Mouse (Mus musculus): ENCODE data around the gene Tm2d3.

The Tm2d3 gene

DNA sequence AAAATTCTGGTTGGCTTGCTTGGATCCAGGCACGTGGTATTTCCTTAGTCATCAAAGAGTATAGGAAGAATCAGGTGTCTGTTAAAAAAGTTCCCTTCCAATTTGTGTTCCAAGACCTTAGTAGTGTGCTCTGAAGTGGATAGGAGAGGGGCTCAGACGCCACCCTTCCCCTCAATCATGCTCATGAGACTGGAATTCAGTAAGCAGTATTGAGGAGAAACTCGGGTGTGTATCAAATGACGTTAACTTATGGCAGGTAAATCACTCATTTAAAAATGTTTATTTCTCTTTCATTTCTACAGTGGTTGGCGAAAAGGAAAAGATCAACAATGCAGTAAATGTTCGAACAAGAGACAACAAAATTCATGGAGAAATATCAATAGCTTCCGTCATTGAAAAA lies at the start of gene Tm2d3:
TSS of gene Tm2d3 (plus strand) at position 301 of the 400 bp plus-strand sequence.
- no peak for DNase-seq

DNA sequence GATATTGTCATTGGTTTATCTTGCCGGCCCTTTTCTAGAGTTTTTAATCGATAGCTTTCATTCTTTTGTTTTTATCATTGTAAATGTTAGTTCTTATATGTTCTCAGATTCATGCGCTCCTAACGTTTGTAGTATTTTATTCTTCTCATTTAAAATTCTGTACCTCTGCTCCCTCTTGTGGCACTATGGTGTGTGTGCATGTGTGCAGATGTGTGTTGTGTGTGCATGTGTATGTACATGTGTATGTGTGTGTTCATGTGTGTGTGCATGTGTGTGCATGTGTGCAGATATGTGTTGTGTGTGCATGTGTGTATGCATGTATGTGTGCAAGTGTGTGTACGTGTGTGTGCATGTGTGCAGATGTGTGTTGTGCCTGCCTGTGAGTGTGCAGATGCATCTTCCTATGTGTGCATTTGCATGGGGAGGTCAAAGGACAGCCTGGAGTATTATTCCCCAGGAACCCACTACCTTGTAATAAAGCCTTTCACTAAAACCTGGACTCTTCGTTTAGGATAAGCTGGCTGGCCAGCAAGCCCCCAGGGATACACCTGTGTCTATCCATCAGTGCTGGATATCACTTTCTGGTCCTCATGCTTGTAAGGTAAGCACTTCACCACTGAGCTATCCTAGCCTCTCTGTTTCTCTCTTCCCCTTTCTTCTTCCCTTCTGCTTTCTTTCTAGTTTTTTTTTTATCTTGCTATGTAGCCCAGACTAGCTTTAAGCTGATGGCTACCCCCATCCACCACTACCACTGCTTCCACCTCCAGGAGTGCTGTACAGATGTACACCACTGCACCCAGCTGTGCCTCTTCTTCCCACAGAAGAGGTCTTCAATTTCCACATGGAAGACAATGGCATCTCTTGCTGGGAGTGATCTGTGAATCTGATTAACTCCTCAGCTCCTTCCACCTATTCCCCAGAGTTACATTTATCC lies 48.3 kb upstream of the Tm2d3 start:
- DNase-seq, result no peak

DNA sequence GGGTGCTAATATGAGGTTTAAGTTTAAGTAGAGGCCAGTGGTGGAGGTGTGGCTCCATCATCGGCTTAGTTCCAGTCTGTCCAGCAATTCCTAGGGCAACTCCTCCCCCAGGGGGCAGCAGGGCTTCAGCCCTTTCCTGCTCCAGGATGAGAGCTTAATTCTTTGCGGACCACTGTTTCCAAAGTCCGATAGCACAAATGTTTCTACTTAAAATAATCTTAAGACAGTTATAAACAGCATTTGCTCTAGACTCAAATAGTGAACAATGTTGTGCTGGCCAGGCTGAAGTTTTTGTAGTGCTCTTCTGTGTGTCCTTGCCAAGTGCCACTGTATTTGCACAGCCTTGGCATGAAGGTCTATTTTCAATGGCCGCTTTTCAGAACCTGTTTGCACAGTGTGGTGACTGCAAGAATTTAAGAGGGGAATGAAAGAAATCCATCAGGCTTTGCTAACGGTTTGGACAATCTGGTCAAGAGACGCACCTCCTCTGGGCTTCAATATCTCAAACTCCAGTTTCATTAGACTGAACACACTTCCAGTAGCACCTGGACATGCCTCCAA lies 47.0 kb upstream of the Tm2d3 start:
- peak; percentile 7 to 19 for DNase-seq

DNA sequence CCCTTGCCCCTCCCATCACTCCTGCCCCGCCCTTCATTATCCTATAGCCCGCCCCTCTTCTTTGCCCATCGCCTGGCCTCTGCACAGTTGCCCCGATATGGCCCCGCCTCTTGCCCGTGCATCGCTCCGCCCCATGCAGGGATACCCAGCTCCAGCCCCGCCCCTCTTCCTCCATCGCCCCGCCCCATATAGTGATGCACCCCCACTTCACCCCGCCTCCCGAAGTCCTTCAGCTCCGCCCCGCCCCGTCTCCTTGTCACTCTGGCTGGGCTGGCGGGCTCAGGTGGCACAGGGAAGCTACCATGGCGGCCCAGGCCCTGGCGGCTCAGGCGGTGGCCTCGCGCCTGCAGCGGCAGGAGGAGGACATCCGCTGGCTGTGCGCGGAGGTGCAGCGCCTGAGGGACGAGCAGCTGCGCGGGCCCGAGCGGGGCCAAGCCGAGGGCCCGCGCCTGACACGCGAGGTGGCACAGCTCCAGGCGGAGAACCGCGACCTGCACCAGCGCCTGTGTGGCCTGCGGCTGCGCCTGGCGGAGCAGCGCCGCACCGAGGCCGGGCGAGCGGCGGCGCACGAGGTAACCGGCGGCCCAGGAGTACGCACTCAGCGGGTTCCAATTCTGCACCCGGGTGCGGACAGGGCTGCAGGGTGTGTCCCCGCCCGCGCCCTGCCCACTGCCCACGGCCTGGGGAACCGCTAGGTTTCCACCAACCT lies 46.2 kb upstream of the Tm2d3 start, which contains the start of gene Tarsl2:
TSS of gene Tarsl2 (plus strand) at position 256 of the 709 bp plus-strand sequence.
- peak; percentile 98 to 99 for DNase-seq

DNA sequence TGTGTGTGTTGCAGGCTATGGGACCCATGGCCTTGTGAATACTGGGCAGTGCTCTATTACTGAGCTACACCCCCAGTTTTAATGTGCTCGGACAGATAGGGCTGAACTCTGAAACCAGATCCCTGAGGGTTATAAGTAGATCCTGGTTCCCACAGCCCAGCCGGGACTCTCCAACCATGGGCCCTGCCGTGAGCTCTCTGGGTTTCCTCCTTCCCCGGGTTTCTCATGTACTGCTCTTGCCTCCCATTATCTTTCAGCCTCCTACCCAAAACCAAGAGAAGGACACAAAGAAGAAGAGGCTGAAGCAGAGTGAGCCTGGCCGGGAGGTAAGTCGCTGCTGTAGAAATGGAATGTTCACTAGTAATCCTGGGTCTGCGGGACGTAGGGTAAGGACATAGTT lies 45.0 kb upstream of the Tm2d3 start:
- DNase-seq, result no peak

DNA sequence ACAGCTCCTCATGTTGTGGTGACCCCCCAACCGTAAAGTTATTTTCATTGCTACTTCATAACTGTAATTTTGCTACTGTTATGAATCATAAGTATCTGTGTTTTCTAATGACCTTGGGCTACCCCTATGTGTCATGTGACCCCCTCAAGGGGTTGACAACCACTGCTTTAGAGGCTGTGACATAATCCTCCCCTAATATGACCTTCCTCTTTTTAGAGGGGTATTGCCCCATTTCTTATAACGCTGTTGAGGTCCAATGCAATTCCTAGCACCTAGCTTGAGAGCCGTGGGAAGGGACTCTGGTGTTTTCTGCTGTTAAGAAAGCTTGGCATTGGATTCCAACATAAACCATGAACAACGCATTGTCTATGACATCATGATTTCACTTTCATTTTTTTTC lies 40.3 kb upstream of the Tm2d3 start:
- DNase-seq, result no peak

DNA sequence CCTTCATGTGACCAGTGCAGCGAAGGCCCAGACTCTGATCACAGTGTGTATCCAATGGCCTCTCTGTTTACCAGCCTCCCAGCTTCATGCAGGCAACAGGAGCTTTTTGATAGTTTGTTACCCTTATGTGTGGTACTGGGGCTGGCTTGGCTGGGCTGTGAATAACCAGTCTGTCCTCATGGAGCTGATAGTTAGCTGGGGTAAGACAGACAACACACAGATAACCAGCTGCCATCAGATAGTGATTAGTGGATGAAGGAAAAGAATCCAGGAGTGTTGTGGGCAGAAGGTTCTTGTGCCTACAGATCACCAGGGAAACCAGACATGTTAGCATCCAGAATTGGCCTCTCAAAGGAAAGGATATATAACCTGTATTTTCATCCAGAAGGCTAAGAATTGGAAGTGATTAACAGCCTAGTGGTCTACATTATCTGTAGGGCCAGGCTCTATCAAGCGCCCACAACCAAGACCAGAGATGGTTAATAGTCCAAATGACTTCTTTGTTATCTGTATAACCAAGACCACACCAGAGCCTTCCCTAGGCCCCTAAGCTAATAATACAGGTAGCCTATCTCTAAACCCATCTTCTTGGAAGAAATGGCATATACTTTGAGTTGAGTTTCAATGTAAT lies 33.4 kb upstream of the Tm2d3 start:
- DNase-seq, result no peak

DNA sequence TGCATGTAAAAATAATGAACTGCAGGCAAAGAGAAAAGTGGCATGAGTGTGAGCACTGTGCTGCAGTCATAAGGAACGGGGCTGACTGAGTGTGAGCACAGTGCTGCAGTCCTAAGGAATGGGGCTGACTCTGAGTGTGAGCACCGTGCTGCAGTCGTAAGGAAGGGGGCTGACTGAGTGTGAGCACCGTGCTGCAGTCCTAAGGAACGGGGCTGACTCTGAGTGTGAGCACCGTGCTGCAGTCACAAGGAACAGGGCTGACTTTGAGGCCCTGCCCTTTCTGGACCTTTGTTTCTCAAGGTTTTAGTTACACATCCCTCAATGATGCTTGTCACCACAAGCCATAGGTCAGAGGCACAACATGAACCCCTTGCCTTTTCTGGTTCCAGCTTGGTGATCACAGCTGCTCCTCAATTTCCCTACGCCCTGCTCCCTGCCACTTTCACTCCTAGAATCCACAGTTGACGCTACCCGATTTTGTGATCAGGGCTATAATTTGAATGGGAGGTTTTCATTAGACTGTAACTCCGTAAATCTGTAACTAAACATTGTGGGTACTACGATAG lies 27.7 kb upstream of the Tm2d3 start:
- no peak for DNase-seq

DNA sequence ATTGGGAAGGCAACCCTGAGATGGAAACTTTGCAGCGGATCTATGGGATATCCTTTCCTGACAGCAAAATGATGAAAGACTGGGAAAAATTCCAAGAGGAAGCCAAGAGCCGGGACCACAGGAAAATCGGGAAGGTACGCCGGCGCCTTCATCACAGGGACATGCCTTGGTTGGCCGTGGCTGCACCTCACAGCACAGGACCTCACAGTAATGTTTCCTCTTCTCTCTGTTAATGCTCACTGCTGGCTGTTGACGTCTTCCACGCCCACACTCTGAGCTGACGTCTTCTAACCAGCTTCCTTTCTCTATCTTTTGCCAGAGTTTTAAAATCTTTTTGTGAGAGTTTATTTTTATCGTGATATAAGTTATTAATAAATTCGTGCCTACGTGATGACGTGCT lies 27.1 kb upstream of the Tm2d3 start:
- no peak for DNase-seq

DNA sequence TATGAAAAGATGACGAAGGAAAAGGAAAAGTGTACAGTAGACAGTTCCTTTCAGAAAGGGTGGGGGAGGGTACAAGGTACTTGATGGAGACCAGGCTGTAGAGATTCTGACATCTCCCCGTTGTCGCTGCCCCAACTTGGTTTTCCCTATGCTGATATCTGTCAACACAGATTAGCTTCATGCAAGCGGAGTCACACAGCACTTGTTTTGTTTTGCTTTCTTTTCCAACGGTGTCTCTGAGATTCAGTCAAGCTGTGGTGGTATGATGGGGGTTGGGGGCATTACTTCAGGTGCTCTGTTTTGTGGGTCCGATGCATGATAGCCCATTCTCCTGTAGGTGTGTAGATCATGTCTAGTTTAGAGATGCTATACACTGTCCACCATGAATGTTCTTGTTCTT lies 23.5 kb upstream of the Tm2d3 start:
- DNase-seq, result no peak

DNA sequence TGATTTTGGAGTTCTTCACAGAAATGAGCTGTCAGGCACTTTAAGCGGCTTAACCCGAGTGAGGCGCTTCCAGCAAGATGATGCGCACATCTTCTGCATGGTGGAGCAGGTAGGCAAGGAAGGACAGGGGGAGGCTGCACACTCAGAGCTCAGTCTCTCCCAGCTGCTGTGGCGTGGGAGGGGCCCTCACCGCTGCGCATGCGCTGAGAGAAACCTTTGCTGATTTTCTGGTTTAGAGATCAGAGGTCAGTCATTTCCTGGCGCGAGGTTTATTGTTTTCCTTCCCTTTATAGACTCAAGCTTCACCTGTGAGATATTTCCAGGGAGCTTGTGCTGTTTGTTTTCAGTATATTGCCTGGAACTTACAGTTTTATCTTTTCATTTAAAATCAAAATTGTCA lies 12.9 kb upstream of the Tm2d3 start:
- DNase-seq, result no peak

DNA sequence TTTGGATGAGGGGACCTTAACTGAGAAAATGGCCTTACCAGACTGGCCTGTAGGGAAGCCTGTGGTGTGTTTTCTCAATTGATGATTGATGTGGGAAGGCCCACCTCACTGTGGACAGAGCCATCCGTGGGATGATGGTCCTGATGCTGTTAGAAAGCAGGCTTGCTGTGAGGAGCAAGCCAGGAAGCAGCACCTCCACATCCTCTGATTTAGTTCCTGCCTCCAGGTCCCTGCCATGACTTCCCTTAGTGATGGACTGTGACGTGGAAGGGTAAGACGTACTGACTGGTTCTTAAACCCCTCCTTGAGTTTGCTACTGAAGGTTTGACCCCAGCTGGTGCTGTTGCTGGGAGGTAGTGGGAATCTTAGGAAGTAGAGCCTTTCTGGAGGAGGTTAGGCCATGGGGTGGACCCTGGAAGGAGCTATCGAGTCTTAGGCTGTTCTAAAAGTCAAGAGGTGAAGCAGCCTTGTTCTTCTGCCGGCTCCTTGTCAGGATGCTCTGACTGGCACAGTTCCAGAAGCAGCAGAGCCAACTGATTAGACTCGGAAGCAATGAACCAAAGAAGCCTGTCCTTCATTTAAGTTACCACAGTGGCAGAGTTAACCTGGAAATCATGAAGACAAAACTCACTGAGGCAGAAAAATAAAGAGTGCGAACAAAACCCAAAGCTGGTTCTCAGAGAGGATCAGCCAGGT lies 11.9 kb upstream of the Tm2d3 start:
- DNase-seq, result no peak

DNA sequence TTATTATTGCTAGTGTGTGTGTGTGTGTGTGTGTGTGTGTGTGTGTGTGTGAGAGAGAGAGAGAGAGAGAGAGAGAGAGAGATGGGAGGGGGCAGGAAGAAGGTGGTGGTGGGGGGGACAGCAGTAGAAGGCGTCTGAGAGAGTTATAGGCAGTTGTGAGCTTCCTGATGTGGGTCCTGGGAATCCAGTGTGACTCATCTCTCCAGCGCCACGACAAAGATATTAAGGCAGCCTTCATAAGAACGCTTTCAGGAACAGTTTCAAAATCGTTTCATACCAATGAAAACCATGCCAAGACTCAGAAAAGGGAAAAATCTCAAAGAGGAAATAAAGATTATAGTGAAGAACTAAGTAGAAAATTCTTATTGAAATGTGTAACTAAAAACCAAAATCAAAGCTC lies 9.8 kb upstream of the Tm2d3 start:
- no peak for DNase-seq

DNA sequence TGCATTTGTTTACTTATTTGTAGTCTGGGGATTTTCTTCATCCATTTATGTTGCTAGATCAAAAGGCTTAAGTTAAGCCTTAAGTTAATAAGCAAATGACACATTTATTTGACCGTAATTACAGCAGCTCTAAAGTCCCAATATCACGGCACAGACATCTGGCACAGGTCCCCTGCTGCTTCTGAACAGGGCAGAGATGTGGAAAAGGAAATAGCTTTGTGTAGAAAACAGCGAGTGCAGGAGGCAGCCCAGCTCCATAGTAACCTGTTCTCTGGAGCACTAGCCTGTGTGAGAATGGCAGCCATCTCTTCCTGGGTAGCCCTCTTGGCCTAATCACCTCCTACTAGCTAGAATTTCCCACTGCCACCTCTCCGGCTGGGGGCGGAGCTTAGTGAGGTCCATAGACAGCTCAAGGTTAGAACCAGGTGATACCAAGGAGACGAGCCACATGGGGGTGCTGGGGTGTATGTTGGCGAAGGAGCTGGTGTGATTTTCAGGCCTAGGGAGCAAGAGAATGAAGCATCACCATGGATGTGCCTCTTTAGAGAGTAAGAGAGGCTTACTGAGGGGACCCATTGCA lies 6.6 kb upstream of the Tm2d3 start:
- no peak for DNase-seq

DNA sequence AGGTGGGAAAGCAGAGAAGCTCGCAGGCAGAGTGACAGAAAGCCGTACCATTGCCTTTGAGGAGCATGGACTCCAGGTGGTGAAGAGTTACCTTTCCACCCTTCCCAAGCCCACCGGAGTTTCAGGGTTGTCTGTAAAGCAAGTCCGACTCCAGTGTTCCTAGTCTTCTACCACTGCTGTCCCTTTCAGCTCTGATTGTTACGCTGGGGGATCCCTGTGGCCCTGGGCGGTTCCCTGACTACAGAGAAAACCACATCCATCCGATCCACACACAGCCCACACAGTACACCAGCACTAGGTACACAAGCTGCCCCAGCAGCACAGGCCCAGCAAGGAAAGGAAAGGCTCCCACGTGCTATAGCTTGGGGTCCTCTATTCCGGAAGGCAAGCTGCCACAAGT lies 4.3 kb upstream of the Tm2d3 start:
- no peak for DNase-seq

DNA sequence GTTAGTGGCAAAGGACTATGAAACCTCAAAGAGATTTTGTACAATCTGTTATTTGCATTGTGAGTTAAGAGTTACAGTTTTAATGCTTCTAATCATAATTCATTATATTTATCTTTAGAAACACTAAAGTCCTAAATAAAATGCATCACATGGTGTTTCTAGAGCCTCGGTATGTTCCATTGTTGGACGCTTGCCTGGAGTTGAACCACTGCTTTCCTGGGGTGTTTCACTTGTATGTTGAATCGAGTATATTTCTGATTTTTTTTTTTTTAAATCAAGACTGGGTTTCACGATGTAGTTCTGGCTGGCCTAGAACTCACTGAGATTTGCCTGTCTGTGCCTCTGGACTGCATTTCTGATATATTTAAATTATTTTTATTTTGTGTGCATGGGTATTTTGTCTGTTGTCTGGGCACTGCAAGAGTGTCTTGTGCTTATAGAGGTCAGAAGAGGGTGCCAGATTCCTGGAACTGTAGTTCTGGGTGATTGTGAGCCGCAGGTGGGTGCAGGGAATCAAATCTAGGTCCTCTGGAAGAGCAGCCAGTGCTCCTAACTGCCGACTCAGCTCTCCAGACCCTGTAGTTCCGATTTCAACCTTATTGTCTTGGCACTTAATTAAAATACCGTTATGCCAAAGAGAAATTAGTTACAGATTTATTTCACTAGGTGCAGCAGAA lies 1.1 kb downstream of the Tm2d3 start:
- DNase-seq, result no peak

DNA sequence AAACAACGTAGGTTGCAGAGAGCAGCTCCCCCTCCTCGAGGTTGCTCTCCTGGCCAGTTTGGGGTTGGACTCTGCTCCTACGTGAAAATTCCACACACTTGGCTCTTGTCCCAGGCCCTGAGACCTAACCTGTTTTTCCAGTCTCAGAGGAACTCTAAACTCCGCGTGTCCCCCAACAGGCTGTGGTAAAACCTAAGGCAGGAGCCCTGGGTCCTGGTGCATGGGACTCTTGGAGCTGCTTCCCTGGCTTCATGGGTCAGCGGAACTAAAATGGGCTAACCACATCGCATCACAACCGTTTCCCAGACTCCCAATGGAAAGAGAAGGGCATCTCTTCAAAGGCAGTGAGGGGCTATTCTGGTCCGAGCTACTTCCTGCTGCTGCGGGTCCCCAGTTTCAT lies 1.9 kb downstream of the Tm2d3 start:
- DNase-seq, result peak in 1 of 2 experiments; percentile 46

DNA sequence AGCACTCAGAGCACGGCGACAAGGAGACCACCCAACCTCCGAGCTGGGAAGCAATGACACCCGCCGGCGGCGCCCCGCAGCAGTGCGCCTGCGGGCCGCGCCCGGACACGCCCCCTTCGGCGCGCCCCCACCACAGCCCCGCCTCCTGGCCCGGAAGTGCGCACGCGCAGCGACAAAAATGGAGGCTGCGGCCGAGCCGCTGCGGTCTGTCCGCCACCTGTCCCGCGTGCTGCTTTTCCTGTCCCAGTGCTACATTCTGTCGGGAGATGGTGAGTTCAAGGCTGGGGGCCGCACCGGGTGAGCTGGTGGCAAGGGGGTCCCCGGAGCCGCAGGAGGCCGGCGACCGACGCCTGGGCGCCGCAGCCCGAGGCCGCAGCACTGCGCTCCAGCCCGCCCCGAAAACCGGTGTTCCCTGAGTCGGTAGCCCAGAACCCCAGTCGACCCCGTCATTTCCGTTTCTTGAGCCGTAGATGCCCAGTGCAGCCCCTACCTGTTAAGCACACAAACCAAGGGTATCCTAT lies 2.4 kb downstream of the Tm2d3 start:
- peak; percentile 84 to 94 for DNase-seq

DNA sequence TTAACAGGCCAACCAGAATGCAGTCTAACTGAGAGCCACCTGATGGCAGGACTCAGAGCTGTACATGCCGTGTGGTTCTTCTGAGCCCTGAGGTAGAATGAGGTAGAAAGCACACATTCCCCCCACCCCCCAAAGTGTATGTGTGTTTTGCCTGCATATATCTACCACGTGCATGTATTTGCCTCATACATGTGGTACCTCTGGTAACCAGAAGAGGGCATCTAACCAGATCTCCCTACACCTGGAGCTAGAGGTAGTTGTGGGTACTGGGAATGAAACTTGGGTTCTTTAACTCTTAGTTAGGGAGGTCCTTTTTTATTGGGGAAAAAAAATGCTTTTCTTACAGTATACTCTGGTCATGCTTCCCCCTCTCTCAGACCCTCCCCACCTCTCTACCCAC lies 5.5 kb downstream of the Tm2d3 start:
- DNase-seq, result peak; percentile 12 to 21

DNA sequence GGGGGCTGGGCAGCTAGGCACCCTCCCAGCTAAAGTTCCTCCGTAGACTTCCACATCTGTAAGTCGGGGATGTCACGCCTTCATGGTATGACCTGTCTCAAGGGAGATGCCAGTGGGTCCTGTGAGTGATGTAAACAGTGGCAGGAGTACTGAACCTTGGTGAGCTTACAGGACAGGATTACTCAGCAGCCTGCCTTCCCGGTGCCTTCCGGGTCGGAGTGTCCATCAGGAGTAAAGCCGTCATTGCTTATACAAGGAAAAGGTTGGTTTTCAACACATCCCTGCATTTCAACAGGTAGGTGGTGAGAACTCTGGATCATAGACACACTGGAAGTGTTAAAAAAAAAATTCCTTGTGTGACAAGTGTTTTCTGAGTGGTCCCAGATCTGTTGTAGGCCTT lies 11.1 kb downstream of the Tm2d3 start:
- no peak for DNase-seq

DNA sequence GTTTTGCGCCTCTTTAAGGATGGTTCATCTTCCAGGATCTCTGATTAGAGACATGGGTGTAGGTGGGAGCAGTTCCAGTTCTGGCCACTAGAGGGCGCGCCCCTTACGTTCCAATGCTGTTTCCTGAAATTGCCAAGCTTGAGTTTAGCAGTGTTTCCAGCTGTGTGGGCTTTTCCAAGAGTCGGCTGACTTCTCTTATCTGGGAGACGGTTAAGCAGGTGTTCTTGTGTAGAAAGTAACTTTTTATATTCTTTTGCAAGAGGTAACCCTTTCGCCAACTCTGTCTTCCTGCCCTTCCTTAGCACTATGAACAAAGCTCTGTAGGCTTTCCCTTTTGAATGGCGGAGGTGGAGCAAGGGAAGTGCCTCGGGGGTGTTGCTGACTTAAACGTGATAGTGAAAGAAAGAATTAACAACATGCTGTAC lies 13.9 kb downstream of the Tm2d3 start:
- DNase-seq, result peak; percentile 67 to 83
